Mouse (Mus musculus) forebrain, embryonic 14.5 days (tissue): Measurements from ENCODE around the gene Stk38. TPM values are rescaled to one million over a fixed set of nuclear protein-coding genes. Genes with fewer than 3 reads are reported as not detected.

Experiments
- ATAC-seq: fragments of 200-750 bp; cut with Nextera tagmentation; 2 replicates; pipeline ENCODE4 v1.8.0; 2017; ENCODE audit warnings: mild to moderate bottlenecking, moderate library complexity
- DNase-seq: peaks from one replicate; pipeline ENCODE4 v3.0.0-alpha.2; 2015; ENCODE audit warnings: low spot score
- H3K27ac ChIP-seq: fragments of 300-500 bp; sonication (generic); 2 replicates; pipeline ENCODE4 v1.5.1; 2014; ENCODE audit warnings: low read depth, mild to moderate bottlenecking, control low read depth, low read length, moderate library complexity
- H3K27me3 ChIP-seq: fragments of 300-500 bp; sonication (generic); replicated peaks from 2 replicates; pipeline ENCODE4 v1.6.1; 2014; ENCODE audit warnings: low read length, control low read depth, mixed read lengths; ENCODE audit not compliant: control insufficient read depth, insufficient read depth
- H3K36me3 ChIP-seq: fragments of 300-500 bp; sonication (generic); 2 replicates; pipeline ENCODE4 v1.6.1; 2014; ENCODE audit warnings: low read length, control low read depth; ENCODE audit not compliant: control insufficient read depth, insufficient read depth
- H3K4me1 ChIP-seq: fragments of 300-500 bp; sonication (generic); 2 replicates; pipeline ENCODE4 v1.6.1; 2014; ENCODE audit warnings: antibody characterized with exemption, low read length, control low read depth; ENCODE audit not compliant: control insufficient read depth, insufficient read depth
- H3K4me2 ChIP-seq: fragments of 300-500 bp; sonication (generic); 2 replicates; pipeline ENCODE4 v1.6.1; 2014; ENCODE audit warnings: mild to moderate bottlenecking, control low read depth, low read length
- H3K4me3 ChIP-seq: fragments of 300-500 bp; sonication (generic); 2 replicates; pipeline ENCODE4 v1.5.1; 2014; ENCODE audit warnings: low read depth, low read length, control low read depth
- H3K9ac ChIP-seq: fragments of 300-500 bp; sonication (generic); 2 replicates; pipeline ENCODE4 v1.6.1; 2014; ENCODE audit warnings: mild to moderate bottlenecking, low read length, control low read depth, moderate library complexity
- H3K9me3 ChIP-seq: fragments of 300-500 bp; sonication (generic); replicated peaks from 2 replicates; pipeline ENCODE4 v1.6.1; 2016; ENCODE audit warnings: low read length, control low read depth, mixed read lengths; ENCODE audit not compliant: control insufficient read depth
- WGBS: fragments of 180-500 bp; shearing (Covaris S2); extraction: QIAGEN DNeasy Blood & Tissue Kit; methylation state at CpG from one replicate; pipeline ENCODE4 v1.1.7; 2014; 5-methylcytosine and 5-hydroxymethylcytosine counted together
- polyA plus RNA-seq: library from polyadenylated mRNA; unstranded; fragments of >200 nt; fragmentation: Nextera tagmentation; extraction: Ambion mirVana; gene quantifications from 2 replicates; pipeline ENCODE4 v1.2.1, GENCODE M21; 2014

The Stk38 gene
- polyA plus RNA-seq, 1 experiment from 2014 or later = 81.7 TPM

DNA sequence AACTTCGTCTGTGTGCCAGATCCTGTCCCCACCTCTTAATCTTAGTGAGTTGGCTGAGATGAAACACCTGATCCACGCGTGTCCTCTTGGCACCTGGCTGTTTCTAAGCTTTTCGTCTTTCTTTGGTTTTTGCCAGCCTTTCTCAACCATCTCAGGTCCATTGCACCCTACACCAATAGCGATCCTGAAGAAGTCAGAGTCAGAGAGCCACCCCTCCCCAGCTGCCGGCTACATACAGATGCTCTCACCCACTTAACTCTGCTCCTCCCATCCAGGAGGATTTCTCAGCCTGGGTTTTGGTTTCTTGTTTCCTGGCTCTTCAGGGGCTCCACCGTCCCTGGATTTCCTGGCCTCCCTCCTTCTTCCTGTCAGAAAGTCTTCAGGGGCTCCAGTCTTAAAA, 11.6 kb upstream of the Stk38 start:
- DNase-seq (no peak), ATAC-seq (no peak)
- Histone ChIP-seq H3K36me3 (no peaks in the 10 kb centered on the region), H3K4me2 (no peak overlapping the region), H3K9me3 (no peaks in the 10 kb centered on the region), H3K27me3 (no peaks in the 10 kb centered on the region), H3K4me3 (no peak overlapping the region), H3K4me1 (no peaks in the 10 kb centered on the region; the same call in 1 of the 2 replicates), H3K27ac (no peak overlapping the region), H3K9ac (no peak overlapping the region)
- WGBS = 79% methylated on average over 7 of the region's 7 CpGs

DNA sequence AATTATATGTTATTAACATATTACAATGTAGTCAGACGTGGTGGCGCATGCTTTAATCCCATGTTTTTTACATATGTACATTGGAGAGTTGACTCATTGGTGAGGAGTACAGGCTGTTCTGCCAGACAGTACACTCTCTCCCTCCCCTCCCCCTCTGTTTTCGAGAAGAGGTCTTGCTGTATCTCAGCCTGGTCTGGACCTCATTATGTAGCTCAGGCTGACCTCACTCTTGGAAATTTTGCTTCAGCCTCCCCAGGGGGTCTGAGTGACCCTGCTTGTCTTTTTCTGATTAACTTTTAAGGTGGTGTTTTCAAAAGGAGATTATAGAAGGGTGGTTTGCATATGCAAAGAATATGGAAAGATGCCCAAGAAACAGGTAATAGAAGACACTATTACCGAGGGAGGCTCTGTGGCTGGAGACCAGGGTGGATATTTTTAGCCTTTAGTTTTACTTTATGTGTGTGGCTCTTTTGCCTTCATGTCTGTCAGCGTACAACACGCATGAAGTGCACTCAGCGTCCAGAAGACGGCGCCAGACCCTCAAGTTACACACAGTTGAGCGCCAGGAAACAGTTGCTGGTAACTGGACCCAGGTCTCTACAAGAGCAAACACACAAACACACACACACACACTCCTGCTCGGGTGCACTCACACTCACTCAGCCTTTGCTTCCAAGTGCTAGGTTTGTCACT, 10.6 kb upstream of the Stk38 start:
- Histone ChIP-seq H3K27ac (no peak overlapping the region), H3K4me3 (no peak overlapping the region), H3K4me1 (no peaks in the 10 kb centered on the region), H3K36me3 (no peaks in the 10 kb centered on the region), H3K4me2 (no peak overlapping the region), H3K9me3 (no peaks in the 10 kb centered on the region), H3K9ac (no peak overlapping the region), H3K27me3 (no peaks in the 10 kb centered on the region)
- 43% methylated on average over 11 of the region's 11 CpGs for WGBS
- DNase-seq = peak; percentile 39
- ATAC-seq = no peak

DNA sequence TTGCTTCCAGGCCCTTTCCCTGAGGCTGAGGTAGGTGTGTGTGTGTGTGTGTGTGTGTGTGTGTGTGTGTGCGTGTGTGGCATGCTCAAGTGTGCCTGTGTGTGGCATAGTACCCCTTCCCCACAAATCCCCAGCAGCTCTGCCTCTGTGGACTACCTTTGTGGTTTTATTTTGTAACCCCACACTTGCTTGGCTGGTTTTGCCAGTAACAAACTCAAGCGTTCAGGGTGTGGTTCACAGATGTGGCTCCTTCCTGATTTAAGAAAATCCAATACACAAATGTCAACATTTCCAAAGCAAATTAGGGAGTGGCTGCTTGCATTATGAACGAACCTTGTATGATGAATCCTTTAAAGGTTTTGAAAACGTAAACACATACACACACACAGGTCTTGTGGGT, 8.9 kb upstream of the Stk38 start:
- no peaks in the 10 kb centered on the region for H3K27me3 ChIP-seq
- no peaks in the 10 kb centered on the region for H3K36me3 ChIP-seq
- H3K4me3 ChIP-seq = no peak overlapping the region
- no peak overlapping the region for H3K27ac ChIP-seq
- WGBS = 82% methylated on average over 4 of the region's 4 CpGs
- H3K9me3 ChIP-seq = no peaks in the 10 kb centered on the region
- ATAC-seq = no peak
- H3K9ac ChIP-seq = no peak overlapping the region
- no peak for DNase-seq
- no peak overlapping the region for H3K4me2 ChIP-seq
- H3K4me1 ChIP-seq = no peaks in the 10 kb centered on the region

DNA sequence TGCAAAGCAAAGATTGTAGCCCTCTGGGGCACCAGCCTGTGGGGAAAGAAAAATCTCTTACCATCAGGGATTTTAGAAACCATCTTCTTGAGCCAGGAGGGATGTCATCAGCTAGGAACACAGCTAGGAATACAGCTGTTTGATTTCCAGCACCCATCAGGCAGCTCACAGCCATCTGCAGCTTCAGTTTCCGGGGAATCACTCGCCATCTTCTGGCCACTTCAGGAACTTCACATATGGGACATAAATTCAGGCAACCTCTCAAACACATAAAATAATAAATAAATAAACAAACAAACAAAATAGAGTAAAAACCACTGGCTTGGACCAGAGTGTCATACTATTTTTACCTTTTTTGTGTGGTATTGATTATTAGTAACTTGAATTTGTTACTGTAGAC, 7.8 kb upstream of the Stk38 start:
- ATAC-seq = no peak
- WGBS = 6% methylated on average over 2 of the region's 2 CpGs
- peak; percentile 51 for DNase-seq

DNA sequence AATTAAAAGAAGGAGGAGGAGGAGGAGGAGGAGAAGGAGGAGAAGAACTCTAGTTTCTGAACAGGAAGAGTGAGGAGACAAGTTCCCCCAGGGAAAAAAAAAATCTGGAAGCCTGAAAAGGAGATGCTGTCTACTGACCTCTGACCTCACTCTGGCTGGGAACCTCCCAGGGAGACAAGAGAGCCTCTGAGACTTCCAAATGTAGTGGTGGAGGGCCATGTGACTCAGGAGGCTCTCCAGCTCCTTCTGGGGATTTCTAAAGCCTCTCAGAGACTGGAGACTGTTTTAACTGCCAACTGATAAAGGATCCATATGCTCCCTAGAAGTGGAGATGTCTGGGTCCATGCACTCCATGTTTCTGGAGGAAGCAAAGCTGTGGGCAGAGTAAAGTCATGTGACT, 6.4 kb upstream of the Stk38 start:
- H3K9me3 ChIP-seq = no peaks in the 10 kb centered on the region
- H3K4me3 ChIP-seq = no peak overlapping the region
- H3K9ac ChIP-seq = no peak overlapping the region
- ATAC-seq = no peak
- H3K4me1 ChIP-seq = no peaks in the 10 kb centered on the region
- no peak overlapping the region for H3K4me2 ChIP-seq
- H3K27ac ChIP-seq = no peak overlapping the region
- no peaks in the 10 kb centered on the region for H3K36me3 ChIP-seq
- H3K27me3 ChIP-seq = no peaks in the 10 kb centered on the region
- DNase-seq = no peak

More for the DNA sequence above, 7.8 kb upstream of the Stk38 start:
- H3K9me3 ChIP-seq = no peaks in the 10 kb centered on the region
- H3K9ac ChIP-seq = no peak overlapping the region
- no peaks in the 10 kb centered on the region for H3K4me1 ChIP-seq
- H3K36me3 ChIP-seq = no peaks in the 10 kb centered on the region
- H3K27me3 ChIP-seq = no peaks in the 10 kb centered on the region
- no peak overlapping the region for H3K4me2 ChIP-seq
- no peak overlapping the region for H3K4me3 ChIP-seq
- no peak overlapping the region for H3K27ac ChIP-seq

DNA sequence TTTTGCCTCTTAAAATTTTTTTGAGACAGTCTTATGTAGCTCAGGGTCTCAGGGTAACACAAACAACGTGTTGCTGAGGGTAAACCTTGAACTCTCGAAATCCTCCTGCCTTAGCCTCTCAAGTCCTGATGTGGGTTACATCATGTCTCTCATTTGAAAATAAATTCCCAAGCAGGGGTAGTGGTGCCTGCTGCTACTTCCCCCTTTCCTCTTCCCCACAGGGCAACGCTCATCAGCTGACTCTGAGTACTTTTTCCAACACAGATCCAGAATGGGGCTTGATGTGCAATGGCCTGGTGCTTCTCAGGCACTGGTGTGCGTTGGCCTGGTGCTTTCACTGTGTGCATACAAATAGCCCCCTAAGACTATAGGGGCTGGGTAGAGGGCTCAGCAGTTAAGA, 1.4 kb upstream of the Stk38 start:
- H3K4me1 ChIP-seq = peaks cover 10% of the 10 kb centered on the region
- no peak overlapping the region for H3K9ac ChIP-seq
- 89% methylated on average over 4 of the region's 4 CpGs for WGBS
- no peak overlapping the region for H3K27ac ChIP-seq
- H3K36me3 ChIP-seq = peaks cover 5% of the 10 kb centered on the region; the same call in 1 of the 2 replicates
- H3K4me2 ChIP-seq = no peak overlapping the region
- no peak overlapping the region for H3K4me3 ChIP-seq
- no peaks in the 10 kb centered on the region for H3K9me3 ChIP-seq
- no peaks in the 10 kb centered on the region for H3K27me3 ChIP-seq
- DNase-seq = no peak
- no peak for ATAC-seq

DNA sequence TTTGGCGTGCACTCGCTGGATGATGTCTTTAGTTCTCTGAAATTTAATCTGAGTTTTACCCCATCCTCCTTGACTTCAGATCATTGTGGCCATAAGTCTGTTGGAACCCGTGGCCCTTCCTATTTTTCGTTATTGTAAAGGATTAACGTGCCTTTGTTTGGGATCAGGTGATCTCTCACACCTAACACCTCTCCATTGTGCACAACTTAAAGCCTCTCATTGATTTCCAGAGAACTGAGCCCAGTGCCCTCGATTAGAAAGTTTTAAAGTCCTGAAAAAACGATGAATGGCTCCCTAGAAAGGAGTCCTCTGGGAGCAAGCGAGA, 493 bp upstream of the Stk38 start:
- Histone ChIP-seq H3K9ac (peak overlapping the region; percentile 97), H3K27ac (peak overlapping the region; percentile 53; the same call in 1 of the 2 replicates), H3K36me3 (peaks cover 5% of the 10 kb centered on the region; the same call in 1 of the 2 replicates), H3K27me3 (no peaks in the 10 kb centered on the region), H3K4me1 (peaks cover 10% of the 10 kb centered on the region), H3K4me3 (peak overlapping the region; percentile 98), H3K9me3 (no peaks in the 10 kb centered on the region), H3K4me2 (peak overlapping the region; percentile 48)
- DNase-seq (no peak), ATAC-seq (0 out of 2 replicates have a peak, but pooled peaks have one; percentile 2)
- 11% methylated on average over 8 of the region's 8 CpGs for WGBS

DNA sequence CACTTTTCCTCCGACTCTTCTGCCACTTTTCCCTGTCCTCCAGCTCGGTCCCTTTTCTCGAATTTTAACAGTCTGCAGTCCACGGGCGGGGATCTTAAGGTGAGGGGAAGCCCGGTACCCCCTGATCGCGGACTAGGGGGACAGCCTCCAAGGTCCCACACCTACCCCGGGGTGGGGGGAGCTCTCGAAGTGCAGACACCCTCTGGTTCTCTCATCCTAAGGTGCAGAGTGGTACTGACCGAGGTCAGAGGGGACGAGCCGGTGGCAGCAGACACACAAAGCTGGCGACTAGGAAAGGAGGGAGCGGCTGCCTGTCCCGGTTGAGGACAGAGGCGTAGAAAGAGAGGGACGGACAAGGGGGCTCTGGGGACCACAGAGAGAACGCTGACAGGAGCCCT, 553 bp downstream of the Stk38 start:
- H3K4me2 ChIP-seq = peak overlapping the region; percentile 72
- H3K4me3 ChIP-seq = peak overlapping the region; percentile 98
- H3K27me3 ChIP-seq = no peaks in the 10 kb centered on the region
- H3K9me3 ChIP-seq = no peaks in the 10 kb centered on the region
- H3K36me3 ChIP-seq = peaks cover 5% of the 10 kb centered on the region; the same call in 1 of the 2 replicates
- peak overlapping the region; percentile 89 for H3K27ac ChIP-seq
- H3K9ac ChIP-seq = peak overlapping the region; percentile 97
- 0% methylated on average over 19 of the region's 19 CpGs for WGBS
- peaks cover 10% of the 10 kb centered on the region for H3K4me1 ChIP-seq
- DNase-seq = no peak
- ATAC-seq = no peak; the same call in 1 of the 2 replicates

DNA sequence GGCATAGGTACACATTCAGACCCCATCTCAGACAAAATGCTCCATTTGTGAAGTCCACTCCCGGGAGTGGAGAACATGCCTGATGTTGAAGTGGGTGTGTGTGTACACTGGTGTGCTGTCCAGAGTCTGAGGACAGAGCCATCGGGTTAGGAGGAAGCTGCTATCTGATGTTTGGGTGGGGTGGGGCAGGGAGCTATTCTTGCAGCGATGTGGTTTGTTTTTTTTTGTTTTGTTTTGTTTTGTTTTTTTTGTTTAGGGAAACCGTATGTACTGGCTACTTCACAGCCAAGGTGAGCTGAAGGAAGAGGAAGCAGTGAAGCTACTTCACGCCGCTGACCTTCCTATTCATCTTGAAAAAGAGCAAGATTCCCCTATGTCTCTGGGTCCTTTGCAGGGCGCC, 983 bp downstream of the Stk38 start:
- H3K9me3 ChIP-seq = no peaks in the 10 kb centered on the region
- peaks cover 10% of the 10 kb centered on the region for H3K4me1 ChIP-seq
- no peak for ATAC-seq
- peaks cover 5% of the 10 kb centered on the region; the same call in 1 of the 2 replicates for H3K36me3 ChIP-seq
- H3K9ac ChIP-seq = peak overlapping the region; percentile 97
- peak overlapping the region; percentile 89 for H3K27ac ChIP-seq
- 8% methylated on average over 7 of the region's 7 CpGs for WGBS
- no peaks in the 10 kb centered on the region for H3K27me3 ChIP-seq
- H3K4me2 ChIP-seq = peak overlapping the region; percentile 72
- no peak for DNase-seq
- peak overlapping the region; percentile 98 for H3K4me3 ChIP-seq
